In genomic region chr11:118400566-118400936, GRCm38 (mm10) we compare ENCODE assay signal across 8 mouse cellular contexts. TPM values are rescaled to one million over a fixed set of nuclear protein-coding genes. Genes with fewer than 3 reads are reported as not detected.
A peak's percentile ranks its signal among the peaks of the same experiment; 100 is the strongest.
DNase-seq lines count a peak whose midpoint lies in the region; ATAC-seq and TF ChIP-seq lines count a peak whose summit lies in the region.

No protein-coding gene starts in this region.

- no peak overlapping the region for H3K4me3 ChIP-seq in midbrain, embryonic 14.5 days (replicated peaks; ENCODE audit: low read depth, low read length)
- H3K4me3 ChIP-seq in midbrain, embryonic 16.5 days (ENCODE audit: low read depth, low read length) = no peak overlapping the region
- no peak overlapping the region for H3K4me3 ChIP-seq in embryonic facial prominence, embryonic 12.5 days
- no peak overlapping the region for H3K4me3 ChIP-seq in hindbrain, embryonic 15.5 days
- H3K4me3 ChIP-seq in lung, adult 2 months (replicated peaks; ENCODE audit: extremely low read depth, low read depth, low read length) = peak overlapping the region; percentile 2

- 42% methylated on average over 6 of the region's 6 CpGs for WGBS in midbrain, embryonic 14.5 days
- 48% methylated on average over 6 of the region's 6 CpGs for WGBS in midbrain, embryonic 16.5 days
- 34% methylated on average over 6 of the region's 6 CpGs for WGBS in embryonic facial prominence, embryonic 12.5 days
- 25% methylated on average over 6 of the region's 6 CpGs for WGBS in hindbrain, embryonic 15.5 days
- 4% methylated on average over 6 of the region's 6 CpGs for WGBS in lung, adult 2 months

- H3K27me3 ChIP-seq in midbrain, embryonic 14.5 days (ENCODE audit: control insufficient read depth, insufficient read depth, low read length) = no peaks in the 10 kb centered on the region
- no peaks in the 10 kb centered on the region for H3K27me3 ChIP-seq in midbrain, embryonic 16.5 days (ENCODE audit: control insufficient read depth, insufficient read depth, low read depth, low read length)
- no peaks in the 10 kb centered on the region for H3K27me3 ChIP-seq in embryonic facial prominence, embryonic 12.5 days
- H3K27me3 ChIP-seq in hindbrain, embryonic 15.5 days = no peaks in the 10 kb centered on the region

- no peak for TF ChIP-seq CTCF in lung, adult 2 months (IDR thresholded peaks at IDR 0.05; ENCODE audit: insufficient read depth, low read length)

- H3K27ac ChIP-seq in midbrain, embryonic 14.5 days (replicated peaks; ENCODE audit: low read depth, low read length) = no peak overlapping the region
- no peak overlapping the region for H3K27ac ChIP-seq in midbrain, embryonic 16.5 days (ENCODE audit: low read length)
- H3K27ac ChIP-seq in embryonic facial prominence, embryonic 12.5 days = 0 out of 2 replicates have a peak overlapping the region, but pooled peaks have one; percentile 12
- H3K27ac ChIP-seq in hindbrain, embryonic 15.5 days (replicated peaks) = no peak overlapping the region

- no peak for ATAC-seq in midbrain, embryonic 14.5 days (ENCODE audit: low FRiP score, low TSS enrichment)
- ATAC-seq in midbrain, embryonic 16.5 days = no peak
- no peak for ATAC-seq in embryonic facial prominence, embryonic 12.5 days (ENCODE audit: insufficient number of reproducible peaks, insufficient read depth, low FRiP score, low TSS enrichment)
- 0 out of 2 replicates have a peak, but pooled peaks have one; percentile 6 for ATAC-seq in hindbrain, embryonic 15.5 days (ENCODE audit: low FRiP score, low read depth)

- no peaks in the 10 kb centered on the region for H3K4me1 ChIP-seq in midbrain, embryonic 14.5 days (ENCODE audit: control insufficient read depth, insufficient read depth, low read length)
- 0 out of 2 replicates have a peak, but pooled peaks cover 2% of the 10 kb centered on the region for H3K4me1 ChIP-seq in midbrain, embryonic 16.5 days (ENCODE audit: control insufficient read depth, insufficient read depth, low read length)
- H3K4me1 ChIP-seq in embryonic facial prominence, embryonic 12.5 days = peaks cover 21% of the 10 kb centered on the region; the same call in 1 of the 2 replicates
- H3K4me1 ChIP-seq in hindbrain, embryonic 15.5 days (replicated peaks) = peaks cover 15% of the 10 kb centered on the region; the same call in 1 of the 2 replicates
- peaks cover 19% of the 10 kb centered on the region for H3K4me1 ChIP-seq in lung, adult 2 months (ENCODE audit: control insufficient read depth, insufficient read depth, low read length)

- H3K4me2 ChIP-seq in midbrain, embryonic 14.5 days (ENCODE audit: low read length) = no peak overlapping the region
- no peak overlapping the region for H3K4me2 ChIP-seq in midbrain, embryonic 16.5 days (ENCODE audit: low read length)
- H3K4me2 ChIP-seq in embryonic facial prominence, embryonic 12.5 days (replicated peaks) = no peak overlapping the region
- no peak overlapping the region for H3K4me2 ChIP-seq in hindbrain, embryonic 15.5 days

- H3K9me3 ChIP-seq in midbrain, embryonic 14.5 days (ENCODE audit: control insufficient read depth, low read length) = no peaks in the 10 kb centered on the region
- no peaks in the 10 kb centered on the region for H3K9me3 ChIP-seq in midbrain, embryonic 16.5 days (replicated peaks; ENCODE audit: control insufficient read depth, low read length, poor library complexity, severe bottlenecking)
- H3K9me3 ChIP-seq in embryonic facial prominence, embryonic 12.5 days = no peaks in the 10 kb centered on the region; the same call in 1 of the 2 replicates
- H3K9me3 ChIP-seq in hindbrain, embryonic 15.5 days = no peaks in the 10 kb centered on the region

- no peak; the same call in 1 of the 2 replicates for TF ChIP-seq POLR2A in lung, adult 2 months (IDR thresholded peaks at IDR 0.05; ENCODE audit: borderline replicate concordance, extremely low read depth, low read depth, low read length)

- DNase-seq in midbrain, embryonic 14.5 days = peak; percentile 11
- no peak for DNase-seq in lung, adult 2 months
- no peak for DNase-seq in frontal cortex, postnatal 25 days (ENCODE audit: low spot score in 2 of 2)
- no peak for DNase-seq in ovary, postnatal 36 days (ENCODE audit: low spot score)
- DNase-seq in frontal cortex, postnatal 14 days (ENCODE audit: low spot score in 2 of 2) = no peak

- H3K9ac ChIP-seq in midbrain, embryonic 14.5 days (replicated peaks; ENCODE audit: low read length) = no peak overlapping the region
- H3K9ac ChIP-seq in midbrain, embryonic 16.5 days (ENCODE audit: low read depth, low read length) = no peak overlapping the region
- H3K9ac ChIP-seq in embryonic facial prominence, embryonic 12.5 days = no peak overlapping the region
- H3K9ac ChIP-seq in hindbrain, embryonic 15.5 days = no peak overlapping the region

- peaks cover 2% of the 10 kb centered on the region; the same call in 1 of the 2 replicates for H3K36me3 ChIP-seq in midbrain, embryonic 14.5 days (ENCODE audit: control insufficient read depth, insufficient read depth, low read length)
- H3K36me3 ChIP-seq in midbrain, embryonic 16.5 days (ENCODE audit: control insufficient read depth, insufficient read depth, low read length) = no peaks in the 10 kb centered on the region
- H3K36me3 ChIP-seq in embryonic facial prominence, embryonic 12.5 days = peaks cover 3% of the 10 kb centered on the region
- no peaks in the 10 kb centered on the region for H3K36me3 ChIP-seq in hindbrain, embryonic 15.5 days

RNA-seq across cellular contexts. Expression of gene Lgals3bp, which starts 1.3 kb away (rescaled TPM):
- 1.8 and 5.5 TPM in 2 replicates for polyA plus RNA-seq in midbrain, embryonic 14.5 days (2014; fragmentation: Nextera tagmentation; extraction: Ambion mirVana)
- polyA plus RNA-seq in midbrain, embryonic 16.5 days (2015; fragmentation: Nextera tagmentation; extraction: Ambion mirVana) = 3.8 and 4.4 TPM in 2 replicates
- polyA plus RNA-seq in embryonic facial prominence, embryonic 12.5 days (2016; fragmentation: Nextera tagmentation; extraction: Ambion mirVana) = 1.4 and 2.7 TPM in 2 replicates
- 5.9 and 8.3 TPM in 2 replicates for polyA plus RNA-seq in hindbrain, embryonic 15.5 days (2015; fragmentation: Nextera tagmentation; extraction: Ambion mirVana)
- 259 and 311 TPM in 2 replicates for polyA plus RNA-seq in lung, adult 2 months (2012; rRNA removed)

RNA-seq across cellular contexts. Expression of gene Cant1, which starts 18.3 kb away (rescaled TPM):
- 24.9 and 27.5 TPM in 2 replicates for polyA plus RNA-seq in midbrain, embryonic 14.5 days (2014; fragmentation: Nextera tagmentation; extraction: Ambion mirVana)
- polyA plus RNA-seq in midbrain, embryonic 16.5 days (2015; fragmentation: Nextera tagmentation; extraction: Ambion mirVana) = 24.9 and 27.8 TPM in 2 replicates
- polyA plus RNA-seq in embryonic facial prominence, embryonic 12.5 days (2016; fragmentation: Nextera tagmentation; extraction: Ambion mirVana) = 33.4 and 35.5 TPM in 2 replicates
- polyA plus RNA-seq in hindbrain, embryonic 15.5 days (2015; fragmentation: Nextera tagmentation; extraction: Ambion mirVana) = 30.8 and 33.7 TPM in 2 replicates
- polyA plus RNA-seq in lung, adult 2 months (2012; rRNA removed) = 55.9 and 61.9 TPM in 2 replicates

RNA-seq across cellular contexts. Expression of gene C1qtnf1, which starts 27.5 kb away (rescaled TPM):
- 1.4 and 3.8 TPM in 2 replicates for polyA plus RNA-seq in midbrain, embryonic 14.5 days (2014; fragmentation: Nextera tagmentation; extraction: Ambion mirVana)
- 4.1 and 4.2 TPM in 2 replicates for polyA plus RNA-seq in midbrain, embryonic 16.5 days (2015; fragmentation: Nextera tagmentation; extraction: Ambion mirVana)
- 5.7 and 6.7 TPM in 2 replicates for polyA plus RNA-seq in embryonic facial prominence, embryonic 12.5 days (2016; fragmentation: Nextera tagmentation; extraction: Ambion mirVana)
- polyA plus RNA-seq in hindbrain, embryonic 15.5 days (2015; fragmentation: Nextera tagmentation; extraction: Ambion mirVana) = 5.1 and 5.3 TPM in 2 replicates
- 17.9 and 21.8 TPM in 2 replicates for polyA plus RNA-seq in lung, adult 2 months (2012; rRNA removed)

RNA-seq across cellular contexts. Expression of gene Timp2, which starts 45.0 kb away (rescaled TPM):
- polyA plus RNA-seq in midbrain, embryonic 14.5 days (2014; fragmentation: Nextera tagmentation; extraction: Ambion mirVana) = 71.3 and 81.8 TPM in 2 replicates
- 83.6 and 98.8 TPM in 2 replicates for polyA plus RNA-seq in midbrain, embryonic 16.5 days (2015; fragmentation: Nextera tagmentation; extraction: Ambion mirVana)
- polyA plus RNA-seq in embryonic facial prominence, embryonic 12.5 days (2016; fragmentation: Nextera tagmentation; extraction: Ambion mirVana) = 104 and 115 TPM in 2 replicates
- 83.4 and 91.2 TPM in 2 replicates for polyA plus RNA-seq in hindbrain, embryonic 15.5 days (2015; fragmentation: Nextera tagmentation; extraction: Ambion mirVana)
- 353 and 397 TPM in 2 replicates for polyA plus RNA-seq in lung, adult 2 months (2012; rRNA removed)

RNA-seq across cellular contexts. Expression of gene Cep295nl, which starts 58.3 kb away (rescaled TPM):
- 0.21 and 0.22 TPM in 2 replicates for polyA plus RNA-seq in midbrain, embryonic 14.5 days (2014; fragmentation: Nextera tagmentation; extraction: Ambion mirVana)
- polyA plus RNA-seq in midbrain, embryonic 16.5 days (2015; fragmentation: Nextera tagmentation; extraction: Ambion mirVana) = 0.10 and 0.15 TPM in 2 replicates
- 0.60 and 0.70 TPM in 2 replicates for polyA plus RNA-seq in embryonic facial prominence, embryonic 12.5 days (2016; fragmentation: Nextera tagmentation; extraction: Ambion mirVana)
- 0.08 and 0.34 TPM in 2 replicates for polyA plus RNA-seq in hindbrain, embryonic 15.5 days (2015; fragmentation: Nextera tagmentation; extraction: Ambion mirVana)
- polyA plus RNA-seq in lung, adult 2 months (2012; rRNA removed) = 0.28 and 0.32 TPM in 2 replicates

Comparison
In these comparisons a context has a peak if more than half of its experiments do, and no peak if none do; other contexts are left out.
1. RNA of gene Lgals3bp, which starts 1.3 kb away (polyA plus RNA-seq): 259 to 311 TPM in lung, adult 2 months; 5.9 to 8.3 TPM in hindbrain, embryonic 15.5 days, 1.8 to 5.5 TPM in midbrain, embryonic 14.5 days, 3.8 to 4.4 TPM in midbrain, embryonic 16.5 days and 1.4 to 2.7 TPM in embryonic facial prominence, embryonic 12.5 days; every median in the first group is over 10 times any median in the second.